Mouse (Mus musculus) midbrain, postnatal 0 days (tissue): Measurements from ENCODE around the gene Disp1. TPM values are rescaled to one million over a fixed set of nuclear protein-coding genes. Genes with fewer than 3 reads are reported as not detected.

Experiments used
- ATAC-seq: fragments of 200-750 bp; cut with Nextera tagmentation; 2 replicates; pipeline ENCODE4 v1.8.0; 2017; ENCODE audit warnings: moderate number of reproducible peaks, mild to moderate bottlenecking, moderate TSS enrichment, moderate library complexity; ENCODE audit not compliant: low FRiP score
- DNase-seq: peaks from one replicate; pipeline ENCODE4 v3.0.0-alpha.2; 2015; ENCODE audit warnings: low spot score
- H3K27ac ChIP-seq: fragments of 300-500 bp; sonication (generic); 2 replicates; pipeline ENCODE4 v1.5.1; 2014; ENCODE audit warnings: low read depth, mild to moderate bottlenecking, low read length, mixed read lengths
- H3K27me3 ChIP-seq: fragments of 300-500 bp; sonication (generic); 2 replicates; pipeline ENCODE4 v1.6.1; 2014; ENCODE audit warnings: low read length, control low read depth, mixed read lengths; ENCODE audit not compliant: insufficient read depth
- H3K36me3 ChIP-seq: fragments of 300-500 bp; sonication (generic); 2 replicates; pipeline ENCODE4 v1.6.1; 2014; ENCODE audit warnings: low read length, control low read depth, mixed read lengths; ENCODE audit not compliant: insufficient read depth
- H3K4me1 ChIP-seq: fragments of 300-500 bp; sonication (generic); 2 replicates; pipeline ENCODE4 v1.6.1; 2014; ENCODE audit warnings: mild to moderate bottlenecking, control low read depth, antibody characterized with exemption, low read length, mixed read lengths; ENCODE audit not compliant: insufficient read depth
- H3K4me2 ChIP-seq: fragments of 300-500 bp; sonication (generic); 2 replicates; pipeline ENCODE4 v1.6.1; 2014; ENCODE audit warnings: low read depth, mild to moderate bottlenecking, low read length, mixed read lengths; ENCODE audit not compliant: poor library complexity, severe bottlenecking
- H3K4me3 ChIP-seq: fragments of 300-500 bp; sonication (generic); 2 replicates; pipeline ENCODE4 v1.5.1; 2014; ENCODE audit warnings: low read depth, mild to moderate bottlenecking, low read length, moderate library complexity
- H3K9ac ChIP-seq: fragments of 300-500 bp; sonication (generic); replicated peaks from 2 replicates; pipeline ENCODE4 v1.6.1; 2014; ENCODE audit warnings: mild to moderate bottlenecking, low read length, moderate library complexity, mixed read lengths; ENCODE audit not compliant: poor library complexity, severe bottlenecking
- H3K9me3 ChIP-seq: fragments of 300-500 bp; sonication (generic); 2 replicates; pipeline ENCODE4 v1.6.1; 2016; ENCODE audit warnings: low read length, control low read depth
- CTCF ChIP-seq: IDR thresholded peaks from 2 replicates; pipeline ENCODE4 v1.5.1; 2016; ENCODE audit warnings: antibody characterized with exemption, mild to moderate bottlenecking
- WGBS: fragments of 180-500 bp; shearing (Covaris S2); extraction: QIAGEN DNeasy Blood & Tissue Kit; methylation state at CpG from one replicate; pipeline ENCODE4 v1.1.7; 2014; 5-methylcytosine and 5-hydroxymethylcytosine counted together
- microRNA-seq: library from miRNA; unstranded; fragments of <30 nt; microRNA quantifications from one replicate; pipeline ENCODE4, GENCODE M21; 2016; ENCODE audit warnings: borderline number of aligned reads
- polyA plus RNA-seq: library from polyadenylated mRNA; unstranded; fragments of >200 nt; fragmentation: Nextera tagmentation; extraction: Ambion mirVana; gene quantifications from 2 replicates; pipeline ENCODE4 v1.2.1, GENCODE M21; 2015
- total RNA-seq: library from RNA; depleted of rRNA; stranded (reverse); fragments of >200 nt; gene quantifications from 2 replicates; pipeline ENCODE4 v1.2.3, GENCODE M21; 2014; rRNA removed

Disp1 gene
- total and polyA plus RNA-seq, 2 experiments from 2014 or later: 7.6 to 12.3 TPM

DNA sequence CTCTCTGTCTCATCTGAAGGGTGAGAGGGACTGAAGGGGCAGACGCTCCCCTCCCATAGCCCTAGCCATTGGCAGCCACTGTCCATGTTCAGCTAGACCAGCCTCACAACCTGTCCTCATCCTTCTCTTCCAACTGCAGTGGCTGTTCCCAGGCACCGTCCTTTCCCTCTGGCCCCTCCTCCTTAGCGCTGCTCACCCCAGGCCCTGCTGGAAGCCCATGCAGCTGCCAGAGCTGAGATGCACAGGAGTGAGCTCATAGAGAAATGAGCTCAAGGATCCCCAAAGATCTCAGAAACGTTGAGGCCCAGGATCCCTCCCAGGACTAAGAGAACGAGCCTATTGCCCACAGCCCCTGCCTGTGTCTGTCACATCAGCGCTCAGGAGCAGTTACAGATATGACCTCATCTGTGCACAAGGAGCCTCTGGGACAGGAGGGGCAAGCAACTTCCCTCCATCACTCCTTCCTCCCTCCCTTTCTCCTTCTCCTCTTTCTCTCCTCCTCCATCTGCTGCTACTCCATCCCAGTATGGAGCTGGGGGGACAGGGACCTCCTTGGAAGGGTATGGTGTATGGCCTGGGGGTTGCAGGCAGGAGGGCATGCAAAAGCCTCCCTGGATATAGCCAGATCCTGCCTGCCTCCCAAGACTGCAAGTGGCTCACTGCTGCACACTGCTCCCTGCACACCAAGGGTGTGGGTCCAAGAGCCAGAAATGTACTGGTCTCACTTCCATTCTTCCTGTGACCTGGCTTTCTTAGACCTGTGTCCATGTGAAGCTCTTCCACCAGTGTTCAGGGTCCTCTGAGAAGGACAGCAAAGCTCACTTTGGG lies 181.2 kb downstream of the Disp1 start:
- no peaks in the 10 kb centered on the region for H3K36me3 ChIP-seq
- no peak for TF ChIP-seq CTCF
- H3K27me3 ChIP-seq: no peaks in the 10 kb centered on the region
- H3K9me3 ChIP-seq: no peaks in the 10 kb centered on the region
- DNase-seq: no peak
- 61% methylated on average over 6 of the region's 6 CpGs for WGBS
- no peak overlapping the region for H3K4me3 ChIP-seq
- no peak overlapping the region for H3K9ac ChIP-seq
- no peak for ATAC-seq
- H3K4me1 ChIP-seq: no peaks in the 10 kb centered on the region
- H3K27ac ChIP-seq: no peak overlapping the region
- H3K4me2 ChIP-seq: no peak overlapping the region

DNA sequence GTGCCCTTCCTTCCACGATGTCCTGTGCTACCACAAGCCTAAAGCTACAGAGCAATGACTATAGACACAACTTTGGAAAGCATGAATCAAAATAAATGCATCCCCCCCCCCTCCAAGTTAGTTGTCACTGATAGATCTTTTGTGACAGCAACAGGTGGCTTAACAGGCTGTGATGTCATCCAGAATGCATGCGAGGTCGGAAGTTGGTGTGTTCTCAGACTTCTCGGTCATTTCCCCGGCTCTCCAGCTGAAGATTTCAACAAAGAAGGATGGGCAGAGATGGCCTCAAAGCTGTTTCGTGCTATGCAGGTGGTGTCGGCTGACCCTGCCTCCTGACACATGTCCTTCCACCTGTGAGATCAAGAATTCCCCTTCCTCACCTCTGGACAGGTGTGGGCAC lies 181.9 kb downstream of the Disp1 start:
- TF ChIP-seq CTCF: no peak
- no peaks in the 10 kb centered on the region for H3K4me1 ChIP-seq
- no peak for ATAC-seq
- H3K9ac ChIP-seq: no peak overlapping the region
- no peaks in the 10 kb centered on the region for H3K36me3 ChIP-seq
- DNase-seq: no peak
- 86% methylated on average over 7 of the region's 7 CpGs for WGBS
- no peaks in the 10 kb centered on the region for H3K27me3 ChIP-seq
- H3K4me2 ChIP-seq: no peak overlapping the region
- no peak overlapping the region for H3K4me3 ChIP-seq
- H3K9me3 ChIP-seq: no peaks in the 10 kb centered on the region
- no peak overlapping the region for H3K27ac ChIP-seq

Small RNA genes lying within 50 kb of the gene (microRNA-seq; reads per million reads assigned to microRNA genes)
- gene Gm24975: not detected

Other genes with a start within 250 kb of the Disp1 start
- 64.5 TPM in 2 replicates for gene Aida, start 75.1 kb upstream of the Disp1 start, total RNA-seq
- gene Aida, start 75.1 kb upstream of the Disp1 start, polyA plus RNA-seq: 40.0 and 44.8 TPM in 2 replicates
- 120 and 127 TPM in 2 replicates for gene Brox, start 75.7 kb upstream of the Disp1 start, total RNA-seq
- gene Brox, start 75.7 kb upstream of the Disp1 start, polyA plus RNA-seq: 88.5 and 89.1 TPM in 2 replicates
- gene Mia3, start 148.0 kb upstream of the Disp1 start, total RNA-seq: 132 and 137 TPM in 2 replicates
- gene Mia3, start 148.0 kb upstream of the Disp1 start, polyA plus RNA-seq: 87.9 and 108 TPM in 2 replicates
- 13.6 and 17.6 TPM in 2 replicates for gene Taf1a, start 167.5 kb upstream of the Disp1 start, total RNA-seq
- 10.2 and 10.3 TPM in 2 replicates for gene Taf1a, start 167.5 kb upstream of the Disp1 start, polyA plus RNA-seq
- gene Hhipl2, start 196.7 kb upstream of the Disp1 start, total RNA-seq: 0.22 and 0.24 TPM in 2 replicates
- 0.17 TPM in 1 of 2 replicates, not detected in the other for gene Hhipl2, start 196.7 kb upstream of the Disp1 start, polyA plus RNA-seq